Mouse (Mus musculus): Measurements from ENCODE around the gene Gjd3. TPM values are rescaled to one million over a fixed set of nuclear protein-coding genes. Genes with fewer than 3 reads are reported as not detected.
"Not testable (repeated sequence)": the region's sequence is repeated elsewhere in the genome, so short reads cannot be mapped to it uniquely, and the experiment has no call there.

The Gjd3 gene
- polyA plus RNA-seq, 1 experiment from 2014 or later, result 2.3 TPM

DNA sequence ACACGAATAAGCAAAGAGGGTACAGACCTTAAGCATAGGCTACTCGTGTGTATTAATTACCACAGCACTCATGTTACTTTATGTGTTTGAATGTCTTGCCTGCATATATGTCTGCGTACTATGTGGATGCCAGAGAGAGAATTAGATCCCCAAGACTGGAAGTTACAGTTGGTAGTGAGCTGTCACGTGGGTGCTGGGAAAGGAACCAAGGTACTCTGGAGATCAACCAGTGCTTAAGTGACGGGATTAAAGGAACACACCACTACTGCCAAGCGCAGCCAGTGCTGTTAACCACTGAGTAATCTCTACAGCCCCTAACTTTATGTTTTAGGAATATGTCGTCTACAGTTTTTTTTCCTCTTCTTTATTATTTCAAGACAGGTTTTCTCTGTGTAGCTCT, 13.2 kb upstream of the Gjd3 start:
- Histone ChIP-seq H3K9ac (ENCODE audit: low read length) (no peak overlapping the region), H3K4me1 (ENCODE audit: control insufficient read depth in 2 of 2, insufficient read depth in 2 of 2, low read length in 2 of 2) (no peaks in the 10 kb centered on the region), H3K4me3 (ENCODE audit: control insufficient read depth in 1 of 2, insufficient read depth in 1 of 2, low read depth in 1 of 2, low read length in 2 of 2) (no peak overlapping the region), H3K27me3 (ENCODE audit: control insufficient read depth, insufficient read depth, low read length) (no peaks in the 10 kb centered on the region), H3K27ac (replicated peaks in 1 of 2; ENCODE audit: control insufficient read depth in 1 of 2, insufficient read depth in 1 of 2, low read depth in 2 of 2, low read length in 2 of 2) (no peak overlapping the region), H3K36me3 (ENCODE audit: control insufficient read depth, insufficient read depth, low read length) (peaks cover 98% of the 10 kb centered on the region), H3K9me3 (ENCODE audit: control insufficient read depth, low read length) (no peaks in the 10 kb centered on the region), H3K4me2 (ENCODE audit: low read length) (no peak overlapping the region)
- WGBS, result 93% methylated on average over 7 of the region's 7 CpGs
- ATAC-seq (ENCODE audit: insufficient number of reproducible peaks, insufficient read depth, low FRiP score, low read depth), result no peak

DNA sequence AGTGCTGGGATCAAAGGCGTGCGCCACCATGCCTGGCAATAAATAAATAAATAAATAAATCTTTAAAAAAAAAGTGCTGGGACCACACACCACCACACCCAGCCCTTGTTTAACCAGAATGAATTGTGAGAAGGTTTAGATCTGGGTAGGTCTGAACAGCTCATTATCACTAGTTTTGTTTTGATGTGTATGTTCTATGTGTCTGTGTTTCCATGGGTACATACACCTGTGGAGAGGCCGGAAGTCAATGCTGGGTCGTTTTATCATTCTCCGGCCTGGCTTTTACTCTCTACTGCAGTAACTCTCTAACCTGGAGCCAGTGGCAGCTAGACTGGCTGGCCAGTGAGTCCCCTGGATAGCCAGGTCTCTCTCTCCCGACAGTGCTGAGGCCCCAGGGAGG, 8.1 kb upstream of the Gjd3 start:
- H3K9me3 ChIP-seq (ENCODE audit: control insufficient read depth, low read length), result no peaks in the 10 kb centered on the region
- 75% methylated on average over 6 of the region's 6 CpGs for WGBS
- H3K4me1 ChIP-seq (ENCODE audit: control insufficient read depth in 2 of 2, insufficient read depth in 2 of 2, low read length in 2 of 2), result peaks cover 0 to 5% of the 10 kb centered on the region in 2 experiments; a peak in 1 of 4 replicates
- H3K4me2 ChIP-seq (ENCODE audit: low read length), result no peak overlapping the region
- no peak overlapping the region for H3K4me3 ChIP-seq (ENCODE audit: control insufficient read depth in 1 of 2, insufficient read depth in 1 of 2, low read depth in 1 of 2, low read length in 2 of 2)
- H3K9ac ChIP-seq (ENCODE audit: low read length), result no peak overlapping the region
- H3K36me3 ChIP-seq (ENCODE audit: control insufficient read depth, insufficient read depth, low read length), result peaks cover 54% of the 10 kb centered on the region
- H3K27me3 ChIP-seq (ENCODE audit: control insufficient read depth, insufficient read depth, low read length), result no peaks in the 10 kb centered on the region
- no peak overlapping the region for H3K27ac ChIP-seq (replicated peaks in 1 of 2; ENCODE audit: control insufficient read depth in 1 of 2, insufficient read depth in 1 of 2, low read depth in 2 of 2, low read length in 2 of 2)
- ATAC-seq (ENCODE audit: insufficient number of reproducible peaks, insufficient read depth, low FRiP score, low read depth), result no peak

DNA sequence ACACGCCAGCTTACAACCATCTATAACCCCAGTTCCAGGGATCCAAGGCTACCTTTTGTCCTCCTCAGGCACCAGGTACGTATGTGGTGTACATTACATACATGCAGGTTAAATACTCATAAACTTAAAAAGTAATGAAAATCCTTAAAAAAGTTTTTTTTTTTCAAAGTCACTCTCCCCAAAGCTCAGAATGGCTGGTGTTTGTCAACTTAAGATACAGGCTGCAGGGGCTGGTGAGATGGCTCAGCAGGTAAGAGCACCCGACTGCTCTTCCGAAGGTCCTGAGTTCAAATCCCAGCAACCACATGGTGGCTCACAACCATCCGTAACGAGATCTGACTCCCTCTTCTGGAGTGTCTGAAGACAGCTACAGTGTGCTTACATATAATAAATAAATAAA, 5.4 kb upstream of the Gjd3 start:
- H3K9me3 ChIP-seq (ENCODE audit: control insufficient read depth, low read length); H3K9ac ChIP-seq (ENCODE audit: low read length); H3K27ac ChIP-seq (replicated peaks in 1 of 2; ENCODE audit: control insufficient read depth in 1 of 2, insufficient read depth in 1 of 2, low read depth in 2 of 2, low read length in 2 of 2); H3K27me3 ChIP-seq (ENCODE audit: control insufficient read depth, insufficient read depth, low read length); ATAC-seq (ENCODE audit: insufficient number of reproducible peaks, insufficient read depth, low FRiP score, low read depth); H3K4me3 ChIP-seq (ENCODE audit: control insufficient read depth in 1 of 2, insufficient read depth in 1 of 2, low read depth in 1 of 2, low read length in 2 of 2); H3K4me2 ChIP-seq (ENCODE audit: low read length): not testable (repeated sequence)
- H3K36me3 ChIP-seq (ENCODE audit: control insufficient read depth, insufficient read depth, low read length), result peaks cover 28% of the 10 kb centered on the region
- 94% methylated on average over 5 of the region's 6 CpGs for WGBS
- H3K4me1 ChIP-seq (ENCODE audit: control insufficient read depth in 2 of 2, insufficient read depth in 2 of 2, low read length in 2 of 2), result peaks cover 10 to 21% of the 10 kb centered on the region in 2 experiments

DNA sequence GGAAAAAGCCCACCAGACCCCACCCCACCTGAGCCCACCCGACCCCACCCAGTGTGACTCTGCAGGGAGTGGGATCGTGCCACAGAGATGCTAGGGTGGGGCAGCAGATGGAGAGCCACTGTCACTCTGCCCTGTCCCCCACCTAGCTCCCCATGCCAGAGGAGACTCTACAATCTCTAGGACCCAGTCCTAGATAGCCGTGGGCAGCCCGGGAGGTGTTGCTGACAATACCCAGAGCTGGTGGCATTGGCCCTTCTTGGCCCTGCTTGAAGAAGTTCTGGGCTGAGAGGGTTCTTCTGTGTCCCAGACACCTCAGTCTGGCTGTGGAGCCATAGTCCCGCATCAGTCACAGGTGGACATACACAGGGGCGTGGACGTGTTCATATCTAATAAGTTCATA, 2.7 kb upstream of the Gjd3 start:
- ATAC-seq (ENCODE audit: insufficient number of reproducible peaks, insufficient read depth, low FRiP score, low read depth), result peak; percentile 54
- H3K36me3 ChIP-seq (ENCODE audit: control insufficient read depth, insufficient read depth, low read length), result 0 out of 2 replicates have a peak, but pooled peaks cover 1% of the 10 kb centered on the region
- WGBS, result 47% methylated on average over 7 of the region's 7 CpGs
- peak overlapping the region in 1 of 2 experiments; percentile 39; a peak in 1 of 4 replicates for H3K27ac ChIP-seq (replicated peaks in 1 of 2; ENCODE audit: control insufficient read depth in 1 of 2, insufficient read depth in 1 of 2, low read depth in 2 of 2, low read length in 2 of 2)
- no peak overlapping the region for H3K4me3 ChIP-seq (ENCODE audit: control insufficient read depth in 1 of 2, insufficient read depth in 1 of 2, low read depth in 1 of 2, low read length in 2 of 2)
- H3K4me1 ChIP-seq (ENCODE audit: control insufficient read depth in 2 of 2, insufficient read depth in 2 of 2, low read length in 2 of 2), result peaks cover 12 to 35% of the 10 kb centered on the region in 2 experiments
- 0 out of 2 replicates have a peak overlapping the region, but pooled peaks have one; percentile 7 for H3K4me2 ChIP-seq (ENCODE audit: low read length)
- no peaks in the 10 kb centered on the region for H3K9me3 ChIP-seq (ENCODE audit: control insufficient read depth, low read length)
- H3K9ac ChIP-seq (ENCODE audit: low read length), result no peak overlapping the region
- peaks cover 6% of the 10 kb centered on the region; the same call in 1 of the 2 replicates for H3K27me3 ChIP-seq (ENCODE audit: control insufficient read depth, insufficient read depth, low read length)

- Histone ChIP-seq H3K4me2 (ENCODE audit: low read length) (peak overlapping the region; percentile 91), H3K4me1 (ENCODE audit: control insufficient read depth in 2 of 2, insufficient read depth in 2 of 2, low read length in 2 of 2) (peaks cover 12 to 35% of the 10 kb centered on the region in 2 experiments), H3K27ac (replicated peaks in 1 of 2; ENCODE audit: control insufficient read depth in 1 of 2, insufficient read depth in 1 of 2, low read depth in 2 of 2, low read length in 2 of 2) (peak overlapping the region in 1 of 2 experiments; percentile 26; a peak in 1 of 4 replicates), H3K9me3 (ENCODE audit: control insufficient read depth, low read length) (no peaks in the 10 kb centered on the region), H3K36me3 (ENCODE audit: control insufficient read depth, insufficient read depth, low read length) (no peaks in the 10 kb centered on the region), H3K4me3 (ENCODE audit: control insufficient read depth in 1 of 2, insufficient read depth in 1 of 2, low read depth in 1 of 2, low read length in 2 of 2) (peak overlapping the region; percentile 1 to 45; a peak in 1 of 4 replicates), H3K9ac (ENCODE audit: low read length) (peak overlapping the region; percentile 48; the same call in 1 of the 2 replicates), H3K27me3 (ENCODE audit: control insufficient read depth, insufficient read depth, low read length) (peaks cover 6% of the 10 kb centered on the region; the same call in 1 of the 2 replicates)
- 35% methylated on average over 8 of the region's 8 CpGs for WGBS
- no peak for ATAC-seq (ENCODE audit: insufficient number of reproducible peaks, insufficient read depth, low FRiP score, low read depth)
Measured at GRCm38 (mm10) chr11:98983551-98983950, 735 bp upstream of the Gjd3 start.

GRCm38 (mm10) chr11:98981997-98982772, 631 bp downstream of the Gjd3 start:
- H3K27me3 ChIP-seq (ENCODE audit: control insufficient read depth, insufficient read depth, low read length), result peaks cover 6% of the 10 kb centered on the region; the same call in 1 of the 2 replicates
- WGBS, result under 1% methylated on average over 94 of the region's 94 CpGs
- ATAC-seq (ENCODE audit: insufficient number of reproducible peaks, insufficient read depth, low FRiP score, low read depth), result peak; percentile 20; the same call in 1 of the 2 replicates
- H3K4me2 ChIP-seq (ENCODE audit: low read length), result peak overlapping the region; percentile 91
- H3K4me1 ChIP-seq (ENCODE audit: control insufficient read depth in 2 of 2, insufficient read depth in 2 of 2, low read length in 2 of 2), result peaks cover 12 to 35% of the 10 kb centered on the region in 2 experiments
- peak overlapping the region; percentile 45 to 48 for H3K4me3 ChIP-seq (ENCODE audit: control insufficient read depth in 1 of 2, insufficient read depth in 1 of 2, low read depth in 1 of 2, low read length in 2 of 2)
- no peak overlapping the region for H3K27ac ChIP-seq (replicated peaks in 1 of 2; ENCODE audit: control insufficient read depth in 1 of 2, insufficient read depth in 1 of 2, low read depth in 2 of 2, low read length in 2 of 2)
- H3K9ac ChIP-seq (ENCODE audit: low read length), result peak overlapping the region; percentile 71
- no peaks in the 10 kb centered on the region for H3K9me3 ChIP-seq (ENCODE audit: control insufficient read depth, low read length)
- H3K36me3 ChIP-seq (ENCODE audit: control insufficient read depth, insufficient read depth, low read length), result no peaks in the 10 kb centered on the region

DNA sequence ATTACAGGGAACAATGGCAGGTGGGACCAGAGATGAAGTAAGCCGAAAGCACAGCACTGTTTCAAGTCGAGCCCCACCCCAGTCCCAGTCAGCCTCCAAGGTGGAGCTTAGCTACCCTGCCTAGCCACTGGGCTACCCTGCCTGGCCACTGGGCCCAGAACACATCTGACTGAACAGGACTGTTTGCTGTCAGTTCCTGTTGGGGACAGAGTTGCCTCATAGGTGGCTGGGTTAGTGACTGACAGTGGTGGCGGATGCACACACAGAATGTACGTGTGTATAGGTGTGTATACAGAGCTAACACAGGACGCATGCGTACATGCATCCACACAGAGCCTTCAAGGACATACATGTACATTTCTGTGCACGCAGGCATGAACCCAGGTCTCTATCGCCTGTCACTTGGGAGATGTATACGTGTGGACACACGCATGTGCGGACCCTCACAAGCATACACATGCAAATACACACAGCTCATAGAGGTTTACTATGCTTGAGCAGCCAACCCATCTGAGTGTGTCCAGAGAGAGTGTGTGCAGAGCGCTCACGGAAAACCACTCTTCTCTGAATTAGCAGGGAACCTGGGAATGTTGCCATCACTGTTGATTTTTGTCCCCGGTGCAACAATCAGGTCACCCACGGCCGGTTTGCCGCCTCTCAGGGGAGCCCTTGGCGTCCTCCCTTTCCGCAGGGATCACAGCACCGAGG, 1.4 kb downstream of the Gjd3 start:
- Histone ChIP-seq H3K9me3 (ENCODE audit: control insufficient read depth, low read length) (no peaks in the 10 kb centered on the region), H3K4me2 (ENCODE audit: low read length) (peak overlapping the region; percentile 91), H3K4me1 (ENCODE audit: control insufficient read depth in 2 of 2, insufficient read depth in 2 of 2, low read length in 2 of 2) (peaks cover 12 to 35% of the 10 kb centered on the region in 2 experiments), H3K27ac (replicated peaks in 1 of 2; ENCODE audit: control insufficient read depth in 1 of 2, insufficient read depth in 1 of 2, low read depth in 2 of 2, low read length in 2 of 2) (no peak overlapping the region), H3K9ac (ENCODE audit: low read length) (peak overlapping the region; percentile 71), H3K36me3 (ENCODE audit: control insufficient read depth, insufficient read depth, low read length) (no peaks in the 10 kb centered on the region), H3K27me3 (ENCODE audit: control insufficient read depth, insufficient read depth, low read length) (peaks cover 6% of the 10 kb centered on the region; the same call in 1 of the 2 replicates), H3K4me3 (ENCODE audit: control insufficient read depth in 1 of 2, insufficient read depth in 1 of 2, low read depth in 1 of 2, low read length in 2 of 2) (peak overlapping the region; percentile 45 to 48)
- 33% methylated on average over 20 of the region's 20 CpGs for WGBS
- ATAC-seq (ENCODE audit: insufficient number of reproducible peaks, insufficient read depth, low FRiP score, low read depth), result no peak

Measured in heart, embryonic 14.5 days (tissue).